Mouse (Mus musculus) hindbrain, embryonic 14.5 days (tissue): ENCODE measurements around the gene Itgam. TPM values are rescaled to one million over a fixed set of nuclear protein-coding genes. Genes with fewer than 3 reads are reported as not detected.
"Not testable (repeated sequence)": the region's sequence is repeated elsewhere in the genome, so short reads cannot be mapped to it uniquely, and the experiment has no call there.

Experiments
- ATAC-seq: fragments of 200-750 bp; cut with Nextera tagmentation; 2 replicates; pipeline ENCODE4 v1.8.0; 2017; ENCODE audit warnings: moderate number of reproducible peaks, mild to moderate bottlenecking, moderate TSS enrichment, moderate library complexity; ENCODE audit not compliant: low FRiP score
- DNase-seq: peaks from one replicate; pipeline ENCODE4 v3.0.0-alpha.2; 2015; ENCODE audit warnings: low spot score
- H3K27ac ChIP-seq: fragments of 300-500 bp; sonication (generic); 2 replicates; pipeline ENCODE4 v1.5.1; 2014; ENCODE audit warnings: mild to moderate bottlenecking, moderate library complexity
- H3K27me3 ChIP-seq: fragments of 300-500 bp; sonication (generic); 2 replicates; pipeline ENCODE4 v1.6.1; 2014; ENCODE audit warnings: mild to moderate bottlenecking, low read length, mixed read lengths; ENCODE audit not compliant: control insufficient read depth, insufficient read depth
- H3K36me3 ChIP-seq: fragments of 300-500 bp; sonication (generic); replicated peaks from 2 replicates; pipeline ENCODE4 v1.6.1; 2014; ENCODE audit not compliant: control insufficient read depth, insufficient read depth
- H3K4me1 ChIP-seq: fragments of 300-500 bp; sonication (generic); replicated peaks from 2 replicates; pipeline ENCODE4 v1.6.1; 2014; ENCODE audit warnings: antibody characterized with exemption, low read length, mixed read lengths; ENCODE audit not compliant: control insufficient read depth, insufficient read depth
- H3K4me2 ChIP-seq: fragments of 300-500 bp; sonication (generic); replicated peaks from 2 replicates; pipeline ENCODE4 v1.6.1; 2014; ENCODE audit warnings: mild to moderate bottlenecking, moderate library complexity
- H3K4me3 ChIP-seq: fragments of 300-500 bp; sonication (generic); replicated peaks from 2 replicates; pipeline ENCODE4 v1.5.1; 2014; ENCODE audit warnings: mild to moderate bottlenecking, low read length
- H3K9ac ChIP-seq: fragments of 300-500 bp; sonication (generic); 2 replicates; pipeline ENCODE4 v1.6.1; 2014
- H3K9me3 ChIP-seq: fragments of 300-500 bp; sonication (generic); 2 replicates; pipeline ENCODE4 v1.6.1; 2016; ENCODE audit warnings: low read length; ENCODE audit not compliant: control insufficient read depth
- WGBS: fragments of 180-500 bp; shearing (Covaris S2); extraction: QIAGEN DNeasy Blood & Tissue Kit; methylation state at CpG from one replicate; pipeline ENCODE4 v1.1.7; 2014; 5-methylcytosine and 5-hydroxymethylcytosine counted together
- polyA plus RNA-seq: library from polyadenylated mRNA; unstranded; fragments of >200 nt; fragmentation: Nextera tagmentation; extraction: Ambion mirVana; gene quantifications from 2 replicates; pipeline ENCODE4 v1.2.1, GENCODE M21; 2014

Gene Itgam
- polyA plus RNA-seq, 1 experiment from 2014 or later = 0.88 TPM

GRCm38 (mm10) chr7:128025381-128025780 lies 37.1 kb upstream of the Itgam start:
- Histone ChIP-seq H3K27me3 (no peaks in the 10 kb centered on the region), H3K4me2 (no peak overlapping the region), H3K27ac (no peak overlapping the region), H3K9me3 (no peaks in the 10 kb centered on the region), H3K9ac (no peak overlapping the region), H3K4me1 (no peaks in the 10 kb centered on the region), H3K36me3 (no peaks in the 10 kb centered on the region), H3K4me3 (no peak overlapping the region)
- WGBS = 79% methylated on average over 4 of the region's 4 CpGs
- no peak for ATAC-seq
- DNase-seq = no peak

- WGBS = 41% methylated on average over 9 of the region's 9 CpGs
Measured at GRCm38 (mm10) chr7:128031403-128031976, 30.9 kb upstream of the Itgam start.

GRCm38 (mm10) chr7:128032290-128032988 lies 30.0 kb upstream of the Itgam start:
- Histone ChIP-seq H3K36me3 (no peaks in the 10 kb centered on the region), H3K9me3 (no peaks in the 10 kb centered on the region), H3K9ac (no peak overlapping the region), H3K4me3 (no peak overlapping the region), H3K4me1 (no peaks in the 10 kb centered on the region), H3K4me2 (no peak overlapping the region), H3K27me3 (no peaks in the 10 kb centered on the region), H3K27ac (no peak overlapping the region)
- ATAC-seq = no peak
- WGBS = 93% methylated on average over 5 of the region's 5 CpGs
- no peak for DNase-seq

More at GRCm38 (mm10) chr7:128031403-128031976, 30.9 kb upstream of the Itgam start:
- Histone ChIP-seq H3K27ac (no peak overlapping the region), H3K4me3 (no peak overlapping the region), H3K36me3 (no peaks in the 10 kb centered on the region), H3K4me2 (no peak overlapping the region), H3K4me1 (no peaks in the 10 kb centered on the region), H3K27me3 (no peaks in the 10 kb centered on the region), H3K9ac (no peak overlapping the region), H3K9me3 (no peaks in the 10 kb centered on the region)
- peak; percentile 50 for DNase-seq
- ATAC-seq = peak; percentile 65; the same call in 1 of the 2 replicates

- Histone ChIP-seq H3K4me1 (no peaks in the 10 kb centered on the region), H3K9me3 (no peaks in the 10 kb centered on the region), H3K9ac (no peak overlapping the region), H3K36me3 (no peaks in the 10 kb centered on the region), H3K27ac (no peak overlapping the region), H3K4me2 (no peak overlapping the region), H3K4me3 (no peak overlapping the region), H3K27me3 (no peaks in the 10 kb centered on the region)
- WGBS = 94% methylated on average over 3 of the region's 3 CpGs
- ATAC-seq (no peak), DNase-seq (no peak)
Measured at GRCm38 (mm10) chr7:128032989-128033293, 29.5 kb upstream of the Itgam start.

GRCm38 (mm10) chr7:128033616-128034015 lies 28.8 kb upstream of the Itgam start:
- Histone ChIP-seq H3K36me3 (no peaks in the 10 kb centered on the region), H3K4me1 (no peaks in the 10 kb centered on the region), H3K9ac (no peak overlapping the region), H3K4me3 (no peak overlapping the region), H3K4me2 (no peak overlapping the region), H3K27me3 (no peaks in the 10 kb centered on the region), H3K27ac (no peak overlapping the region), H3K9me3 (no peaks in the 10 kb centered on the region)
- ATAC-seq (no peak), DNase-seq (no peak)
- WGBS = 96% methylated on average over 4 of the region's 4 CpGs

GRCm38 (mm10) chr7:128042161-128042820 lies 20.1 kb upstream of the Itgam start:
- not testable (repeated sequence) for H3K27ac ChIP-seq, H3K4me1 ChIP-seq, H3K27me3 ChIP-seq, ATAC-seq, H3K36me3 ChIP-seq, H3K9ac ChIP-seq, H3K4me3 ChIP-seq, H3K4me2 ChIP-seq, DNase-seq, H3K9me3 ChIP-seq
- 88% methylated on average over 14 of the region's 15 CpGs for WGBS

GRCm38 (mm10) chr7:128044142-128044785 lies 18.2 kb upstream of the Itgam start:
- DNase-seq (no peak), ATAC-seq (no peak)
- 72% methylated on average over 4 of the region's 4 CpGs for WGBS
- H3K27me3 ChIP-seq = no peaks in the 10 kb centered on the region
- H3K4me2 ChIP-seq = no peak overlapping the region
- no peak overlapping the region for H3K9ac ChIP-seq
- H3K27ac ChIP-seq = no peak overlapping the region
- H3K4me1 ChIP-seq = no peaks in the 10 kb centered on the region
- no peaks in the 10 kb centered on the region for H3K36me3 ChIP-seq
- no peak overlapping the region for H3K4me3 ChIP-seq
- H3K9me3 ChIP-seq = no peaks in the 10 kb centered on the region

GRCm38 (mm10) chr7:128045640-128046039 lies 16.8 kb upstream of the Itgam start:
- Histone ChIP-seq H3K9me3 (no peaks in the 10 kb centered on the region), H3K4me3 (no peak overlapping the region), H3K36me3 (no peaks in the 10 kb centered on the region), H3K9ac (no peak overlapping the region), H3K4me1 (no peaks in the 10 kb centered on the region), H3K27me3 (no peaks in the 10 kb centered on the region), H3K27ac (no peak overlapping the region), H3K4me2 (no peak overlapping the region)
- 76% methylated on average over 2 of the region's 2 CpGs for WGBS
- no peak for ATAC-seq
- DNase-seq = no peak

GRCm38 (mm10) chr7:128048819-128049218 lies 13.6 kb upstream of the Itgam start:
- ATAC-seq (no peak), DNase-seq (no peak)
- no peaks in the 10 kb centered on the region for H3K36me3 ChIP-seq
- H3K9me3 ChIP-seq = no peaks in the 10 kb centered on the region
- H3K4me3 ChIP-seq = no peak overlapping the region
- no peaks in the 10 kb centered on the region for H3K27me3 ChIP-seq
- WGBS = 95% methylated on average over 4 of the region's 4 CpGs
- no peak overlapping the region for H3K4me2 ChIP-seq
- H3K27ac ChIP-seq = no peak overlapping the region
- H3K9ac ChIP-seq = no peak overlapping the region
- H3K4me1 ChIP-seq = no peaks in the 10 kb centered on the region
